ENCODE assay signal across 11 mouse cellular contexts in genomic region chr7:92806512-92807188, GRCm38 (mm10).
A peak's percentile ranks its signal among the peaks of the same experiment; 100 is the strongest.
DNase-seq lines count a peak whose midpoint lies in the region; ATAC-seq lines count a peak whose summit lies in the region.
"Had no signal": no experiment of that assay in that cellular context is flagged by ENCODE, and none has a peak within 500 bp of the region (broad histone marks: within the 10 kb centered on the region; RNA-seq: fewer than 3 reads in every experiment).

No protein-coding gene starts in this region.

- H3K9ac ChIP-seq in midbrain, embryonic 11.5 days (ENCODE audit: low read length) = no peak overlapping the region
- no peak overlapping the region for H3K9ac ChIP-seq in hindbrain, embryonic 13.5 days
- H3K9ac ChIP-seq: stomach, embryonic 15.5 days had no signal

- H3K27me3 ChIP-seq in midbrain, embryonic 11.5 days (ENCODE audit: control insufficient read depth, insufficient read depth, low read length) = no peaks in the 10 kb centered on the region
- H3K27me3 ChIP-seq in midbrain, embryonic 10.5 days (ENCODE audit: low read depth, poor library complexity, severe bottlenecking) = no peaks in the 10 kb centered on the region
- H3K27me3 ChIP-seq in hindbrain, embryonic 13.5 days = no peaks in the 10 kb centered on the region
- H3K27me3 ChIP-seq: stomach, embryonic 15.5 days had no signal

- WGBS in midbrain, embryonic 11.5 days = 37% methylated on average over 15 of the region's 15 CpGs
- WGBS in midbrain, embryonic 10.5 days = 40% methylated on average over 15 of the region's 15 CpGs
- 39% methylated on average over 15 of the region's 15 CpGs for WGBS in hindbrain, embryonic 13.5 days

- no peak overlapping the region for H3K4me2 ChIP-seq in midbrain, embryonic 11.5 days
- peak overlapping the region; percentile 20 for H3K4me2 ChIP-seq in hindbrain, embryonic 13.5 days
- H3K4me2 ChIP-seq: heart, embryonic 11.5 days; stomach, embryonic 15.5 days had no signal

- no peaks in the 10 kb centered on the region for H3K9me3 ChIP-seq in midbrain, embryonic 11.5 days (ENCODE audit: control insufficient read depth, low read length)
- H3K9me3 ChIP-seq in midbrain, embryonic 10.5 days (replicated peaks) = no peaks in the 10 kb centered on the region
- H3K9me3 ChIP-seq in hindbrain, embryonic 13.5 days = no peaks in the 10 kb centered on the region
- H3K9me3 ChIP-seq: limb, embryonic 10.5 days; stomach, embryonic 15.5 days had no signal

- no peak overlapping the region for H3K27ac ChIP-seq in midbrain, embryonic 11.5 days (ENCODE audit: low read depth, low read length)
- H3K27ac ChIP-seq in midbrain, embryonic 10.5 days (replicated peaks) = no peak overlapping the region
- H3K27ac ChIP-seq in hindbrain, embryonic 13.5 days = peak overlapping the region; percentile 32; the same call in 1 of the 2 replicates
- H3K27ac ChIP-seq: limb, embryonic 10.5 days; stomach, embryonic 15.5 days had no signal

- H3K4me1 ChIP-seq in midbrain, embryonic 11.5 days (ENCODE audit: control insufficient read depth, insufficient read depth, low read length) = no peaks in the 10 kb centered on the region
- peaks cover 7% of the 10 kb centered on the region; the same call in 1 of the 2 replicates for H3K4me1 ChIP-seq in midbrain, embryonic 10.5 days
- peaks cover 9% of the 10 kb centered on the region for H3K4me1 ChIP-seq in hindbrain, embryonic 13.5 days (replicated peaks)
- H3K4me1 ChIP-seq: limb, embryonic 10.5 days; stomach, embryonic 15.5 days had no signal

- peak; percentile 48; the same call in 1 of the 2 replicates for ATAC-seq in midbrain, embryonic 11.5 days (ENCODE audit: low FRiP score)
- ATAC-seq in hindbrain, embryonic 13.5 days (ENCODE audit: low FRiP score) = peak; percentile 63

- H3K4me3 ChIP-seq in midbrain, embryonic 11.5 days (ENCODE audit: low read depth, low read length) = no peak overlapping the region
- H3K4me3 ChIP-seq in midbrain, embryonic 10.5 days = no peak overlapping the region
- H3K4me3 ChIP-seq in hindbrain, embryonic 13.5 days = no peak overlapping the region
- H3K4me3 ChIP-seq: limb, embryonic 10.5 days; stomach, embryonic 15.5 days had no signal

- DNase-seq in cerebellum, adult 18-20 months = peak; percentile 42 to 45
- DNase-seq in cerebellum, adult 8-10 months = no peak
- peak; percentile 83 for DNase-seq in midbrain, embryonic 11.5 days (ENCODE audit: low spot score, missing footprints)
- DNase-seq in midbrain, embryonic 10.5 days (ENCODE audit: low spot score) = no peak
- peak; percentile 61 to 64 for DNase-seq in right cerebral cortex, postnatal 10 days (ENCODE audit: low spot score in 2 of 2)
- no peak for DNase-seq in gastrocnemius, postnatal 36 days
- no peak for DNase-seq in yolk sac, embryonic 10.5 days (ENCODE audit: low spot score)

- no peaks in the 10 kb centered on the region for H3K36me3 ChIP-seq in midbrain, embryonic 11.5 days (ENCODE audit: control insufficient read depth, insufficient read depth, low read length)
- H3K36me3 ChIP-seq in midbrain, embryonic 10.5 days = no peaks in the 10 kb centered on the region
- H3K36me3 ChIP-seq in hindbrain, embryonic 13.5 days = no peaks in the 10 kb centered on the region
- H3K36me3 ChIP-seq: limb, embryonic 10.5 days; stomach, embryonic 15.5 days had no signal

- intact Hi-C loops in gastrocnemius, postnatal 36 days (cut with DNase I) = no loop called here

Comparison
In these comparisons a context has a peak if more than half of its experiments do, and no peak if none do; other contexts are left out.
1. DNase-seq: peak in cerebellum, adult 18-20 months (2 of 2), midbrain, embryonic 11.5 days (single experiment) and right cerebral cortex, postnatal 10 days (2 of 2); none in cerebellum, adult 8-10 months (single experiment), midbrain, embryonic 10.5 days (single experiment), gastrocnemius, postnatal 36 days (0 of 2) and yolk sac, embryonic 10.5 days (single experiment).